Mouse (Mus musculus): ENCODE measurements at regions not wholly inside any gene's neighbourhood (a gene's known extent, or its start where the extent isn't known, plus 50 kb on each side); places are given as distances from the start of the nearest gene placed in this dataset.
A peak's percentile ranks its signal among the peaks of the same experiment; 100 is the strongest.

DNA sequence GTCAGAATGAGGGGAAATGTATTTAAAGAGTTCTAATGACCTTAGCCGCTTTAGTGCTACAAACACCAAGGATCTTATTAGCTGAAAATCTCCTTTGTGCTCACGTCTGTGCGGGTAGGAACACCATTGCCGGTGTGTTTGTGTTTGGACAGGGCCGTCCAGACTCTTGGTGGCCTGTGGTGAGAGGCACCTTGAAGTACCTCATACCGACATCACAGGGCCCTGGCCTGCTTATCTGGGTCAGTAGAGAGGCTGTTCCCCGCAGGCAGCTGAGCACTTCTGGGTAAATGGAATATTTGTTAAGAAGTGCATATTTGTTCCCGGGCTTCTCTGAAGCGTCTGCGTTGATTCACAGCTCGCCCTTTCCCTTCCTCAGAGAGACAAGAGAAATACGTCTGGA lies 232.8 kb upstream of the Prox1 start:
- DNase-seq = no peak

DNA sequence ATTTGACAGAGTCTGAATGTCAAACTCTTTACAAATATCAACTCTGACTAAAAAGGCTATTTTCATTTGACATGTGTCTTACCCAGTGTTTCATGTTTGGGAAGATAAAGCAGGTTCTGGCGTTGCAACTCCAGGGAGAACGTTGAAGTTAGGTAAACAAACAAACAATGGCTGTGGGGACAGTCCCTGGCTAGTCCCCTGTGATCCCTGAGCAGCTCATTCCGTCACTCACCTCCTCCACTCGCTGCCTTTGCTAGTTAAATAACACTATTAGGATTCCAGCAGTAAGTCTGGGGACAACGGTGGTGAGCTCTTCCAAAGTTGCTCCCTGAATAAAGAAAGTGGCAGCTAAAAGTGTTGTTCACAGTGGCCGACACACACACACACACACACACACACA lies 227.8 kb upstream of the Prox1 start:
- no peak for DNase-seq

DNA sequence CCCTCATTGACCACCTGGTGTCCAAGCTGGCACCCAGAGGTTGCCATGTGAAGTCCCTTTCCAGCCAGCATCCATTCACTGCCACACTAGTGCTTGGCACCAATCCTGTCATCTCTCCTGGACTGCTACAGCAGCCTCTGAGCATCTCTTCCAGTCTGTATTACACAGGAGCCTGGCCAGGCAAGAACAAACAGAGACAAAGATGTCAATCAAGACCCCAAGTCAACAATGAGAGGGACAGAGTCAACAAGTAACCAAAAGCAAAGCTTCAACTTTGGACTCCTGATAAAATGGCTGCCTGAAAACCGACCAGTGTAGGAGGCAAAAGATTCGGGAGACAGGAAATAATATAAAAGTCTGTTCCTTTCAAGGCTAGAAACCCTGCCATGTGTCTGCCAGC lies 227.3 kb upstream of the Prox1 start:
- no peak for DNase-seq

DNA sequence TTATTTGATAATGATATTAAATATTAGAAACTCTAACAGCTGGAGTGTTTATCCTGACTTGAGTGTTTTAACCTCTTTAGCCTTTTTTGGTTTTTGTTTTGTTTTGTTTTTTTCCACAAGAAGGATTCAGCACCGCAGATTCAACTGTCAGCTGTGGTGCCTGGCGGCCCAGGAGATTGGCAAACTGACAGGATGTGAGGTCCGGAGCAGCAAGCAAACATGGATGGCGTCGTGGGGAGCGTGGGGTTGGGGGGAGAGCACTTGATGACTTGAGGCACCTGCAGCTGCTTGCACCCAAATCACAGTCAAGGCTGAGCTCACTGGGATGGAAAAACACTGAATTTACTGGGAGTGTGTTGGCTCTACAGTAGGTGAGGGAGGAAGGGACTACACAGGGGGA lies 222.5 kb upstream of the Prox1 start:
- no peak for DNase-seq

DNA sequence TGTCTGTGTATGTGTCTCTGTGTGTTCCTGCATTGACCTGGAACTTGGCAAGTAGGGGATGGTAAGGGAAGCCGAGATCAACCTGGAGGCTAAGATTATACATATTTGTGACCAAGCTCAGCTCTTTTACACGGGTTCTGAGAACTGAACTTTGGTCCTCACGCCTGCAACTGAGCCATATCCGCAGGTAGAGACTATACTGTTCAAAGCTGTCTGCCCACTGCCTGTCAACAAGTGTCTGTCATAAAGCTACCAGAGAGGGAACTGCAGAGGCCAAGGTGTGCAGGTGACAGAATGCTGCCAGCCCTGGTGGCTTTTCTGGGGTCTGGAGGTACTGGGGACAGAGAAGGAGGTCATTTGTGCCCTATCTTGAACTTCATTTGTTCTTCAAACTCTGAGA lies 218.3 kb upstream of the Prox1 start:
- no peak for DNase-seq

- no peak for DNase-seq
Measured at GRCm38 (mm10) chr1:190384555-190384954, 214.0 kb upstream of the Prox1 start.

- DNase-seq = no peak
Measured at GRCm38 (mm10) chr1:190383256-190383838, 212.8 kb upstream of the Prox1 start.

DNA sequence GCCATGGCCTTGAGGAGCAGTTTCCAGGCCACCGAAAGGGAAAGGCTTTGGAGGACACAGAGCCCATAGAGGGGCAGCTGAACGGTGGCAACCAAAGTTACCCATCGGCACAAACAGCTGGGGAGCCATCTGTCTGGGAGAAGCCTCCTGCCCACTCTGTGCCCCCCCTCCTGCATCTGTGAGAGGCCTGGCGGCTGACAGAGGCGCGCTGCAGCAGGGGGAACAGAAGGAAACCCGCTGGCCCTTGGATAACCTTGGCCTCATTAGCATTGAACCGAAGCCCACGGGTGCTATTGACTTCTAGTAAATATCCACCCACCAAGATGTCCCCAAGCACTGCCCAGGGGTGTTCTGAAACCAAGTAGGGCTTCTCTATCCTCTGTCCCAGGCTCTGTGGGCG lies 209.6 kb upstream of the Prox1 start:
- DNase-seq = peak; percentile 14

- DNase-seq = no peak
Measured at GRCm38 (mm10) chr1:190375160-190375880, 204.8 kb upstream of the Prox1 start.

DNA sequence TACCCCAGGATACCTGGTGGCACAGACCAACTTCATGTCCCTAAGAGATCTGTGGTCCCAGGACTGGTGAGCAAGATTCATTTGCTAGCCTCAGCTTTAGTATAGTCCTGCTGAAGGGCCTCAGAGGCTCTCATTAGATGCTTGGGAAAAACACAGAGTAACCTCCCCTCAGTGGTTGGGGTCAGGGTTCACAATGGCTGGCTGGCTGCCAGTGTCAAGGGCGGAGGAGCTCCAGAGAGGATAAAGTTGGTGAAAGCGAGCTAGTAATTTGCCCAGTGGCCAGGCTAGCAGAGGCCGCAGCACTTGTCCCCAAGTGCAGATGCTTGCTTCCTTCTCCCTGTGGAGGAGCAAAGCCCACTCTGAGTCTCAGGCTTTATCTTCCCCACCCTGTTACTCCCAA lies 203.8 kb upstream of the Prox1 start:
- DNase-seq = peak; percentile 40

DNA sequence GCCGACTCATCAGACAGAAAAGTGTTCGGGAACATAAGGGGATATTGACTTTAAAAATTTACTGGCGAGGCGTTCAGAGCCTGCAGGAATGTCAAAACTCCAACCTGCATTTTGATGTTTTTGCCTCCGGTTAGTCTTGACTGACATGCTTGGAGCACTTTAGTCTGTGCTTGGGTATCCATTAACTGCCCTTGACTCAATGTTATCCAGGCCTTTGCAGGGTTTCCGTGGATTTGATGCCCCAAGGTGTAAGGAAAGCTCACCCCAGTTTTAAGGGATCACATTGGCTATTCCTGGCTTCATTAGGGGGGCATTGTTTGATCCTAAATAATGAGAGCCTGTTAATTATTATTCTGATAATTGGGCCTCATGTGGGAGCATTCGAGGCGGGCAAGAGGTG lies 196.1 kb upstream of the Prox1 start:
- no peak for DNase-seq

GRCm38 (mm10) chr1:190365126-190365525 lies 194.6 kb upstream of the Prox1 start:
- DNase-seq = peak; percentile 22

DNA sequence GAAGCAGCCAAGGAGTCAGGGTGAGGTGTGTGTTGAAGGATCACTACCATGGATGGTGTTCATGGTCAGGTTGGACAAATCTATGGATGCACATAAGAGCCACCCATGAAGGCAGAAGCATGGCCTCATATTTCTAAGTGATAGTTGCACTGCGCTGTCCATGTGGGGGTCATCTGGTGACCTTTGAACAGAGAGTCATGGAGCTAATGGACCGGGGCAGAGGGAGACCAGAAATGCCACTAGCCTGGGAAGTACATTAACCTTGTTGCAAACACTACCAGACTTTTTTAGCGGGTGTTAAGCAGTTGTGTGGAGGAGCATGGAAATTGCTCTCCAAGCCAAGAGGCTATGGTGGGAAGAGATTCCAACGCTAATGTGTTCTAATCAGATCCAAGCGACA lies 190.1 kb upstream of the Prox1 start:
- DNase-seq = no peak

DNA sequence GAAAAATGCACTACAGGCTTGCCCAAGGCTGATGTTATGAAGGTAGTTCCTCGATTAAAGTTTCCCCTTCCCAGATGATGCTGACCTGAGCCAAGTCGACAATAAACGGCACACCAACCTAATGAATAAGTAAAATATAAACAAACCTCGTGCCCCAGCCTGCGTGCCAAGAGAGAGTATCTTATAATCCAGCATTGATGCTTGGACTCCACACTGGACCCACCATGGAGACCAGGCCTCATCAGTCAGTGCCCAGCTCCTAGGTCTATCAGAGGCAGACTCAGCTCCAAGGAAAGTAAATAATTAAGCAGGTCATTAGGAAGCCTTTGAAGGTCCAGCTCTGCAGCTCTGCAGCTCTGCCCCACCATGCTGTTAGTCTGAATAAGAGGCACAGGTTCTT lies 187.3 kb upstream of the Prox1 start:
- no peak for DNase-seq

DNA sequence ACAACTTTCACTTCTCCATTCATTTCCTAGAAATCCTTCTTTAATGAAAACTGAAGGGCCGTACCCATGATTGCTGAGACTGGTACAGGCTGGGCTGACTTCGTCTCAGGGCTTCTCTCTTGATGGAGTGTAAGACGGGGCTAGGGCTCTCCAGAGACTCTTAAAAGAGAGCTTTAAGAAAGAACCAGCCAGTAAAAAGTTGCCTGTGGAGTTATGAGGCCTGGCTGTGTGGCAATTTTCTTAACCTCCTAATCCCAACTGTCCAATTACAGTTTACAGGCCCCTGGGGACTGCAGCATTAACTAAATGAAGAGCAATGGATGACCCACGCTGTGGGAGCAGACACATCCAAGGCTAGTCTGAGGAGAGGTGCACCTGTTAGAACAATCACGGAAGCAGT lies 177.1 kb upstream of the Prox1 start:
- no peak for DNase-seq

DNA sequence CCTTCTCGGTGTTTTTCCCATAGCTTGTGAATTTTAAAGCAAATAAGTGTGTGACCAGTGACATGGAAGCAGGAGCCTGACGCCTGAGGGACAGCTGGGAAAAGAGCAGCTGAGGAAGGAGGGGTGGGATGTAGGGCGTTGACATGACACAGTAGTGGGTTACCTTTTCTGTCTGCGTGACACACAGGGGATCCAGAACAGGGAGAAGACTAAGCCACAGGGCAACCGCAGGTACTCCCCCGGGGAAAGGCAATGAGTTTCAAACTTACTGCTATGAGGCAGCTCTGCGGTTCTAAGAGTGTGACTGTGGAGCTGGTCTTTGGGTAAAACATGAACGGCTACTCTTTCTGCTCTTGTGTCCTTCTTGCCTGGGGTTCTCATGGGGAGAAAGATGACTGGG lies 170.2 kb upstream of the Prox1 start:
- DNase-seq = no peak

GRCm38 (mm10) chr1:190334471-190334870 lies 164.0 kb upstream of the Prox1 start:
- DNase-seq = no peak

GRCm38 (mm10) chr1:190334053-190334452 lies 163.5 kb upstream of the Prox1 start:
- DNase-seq = no peak

DNA sequence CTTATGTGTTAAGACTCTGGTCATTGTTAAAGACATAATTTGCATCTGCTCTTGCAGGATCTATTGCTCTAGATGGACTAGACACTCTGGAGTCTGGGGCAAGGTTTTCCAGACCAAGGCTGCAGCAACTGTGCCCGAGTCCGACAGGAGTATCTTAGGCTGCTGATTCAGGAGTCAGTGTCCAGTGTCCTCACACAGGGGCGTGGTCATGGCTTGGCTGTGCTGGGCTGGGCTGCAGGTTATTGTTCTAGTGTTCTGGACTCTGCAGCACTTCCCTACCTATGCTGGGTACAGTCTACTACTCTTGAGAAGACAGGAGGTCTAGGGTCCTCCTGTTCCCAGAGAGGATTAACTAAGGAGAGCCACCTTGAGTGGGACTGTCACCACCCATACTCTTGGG lies 161.5 kb upstream of the Prox1 start:
- DNase-seq = no peak

GRCm38 (mm10) chr1:190324562-190324961 lies 154.0 kb upstream of the Prox1 start:
- DNase-seq = no peak

GRCm38 (mm10) chr1:190323671-190324070 lies 153.2 kb upstream of the Prox1 start:
- no peak for DNase-seq

GRCm38 (mm10) chr1:190316175-190316574 lies 145.7 kb upstream of the Prox1 start:
- DNase-seq = no peak

DNA sequence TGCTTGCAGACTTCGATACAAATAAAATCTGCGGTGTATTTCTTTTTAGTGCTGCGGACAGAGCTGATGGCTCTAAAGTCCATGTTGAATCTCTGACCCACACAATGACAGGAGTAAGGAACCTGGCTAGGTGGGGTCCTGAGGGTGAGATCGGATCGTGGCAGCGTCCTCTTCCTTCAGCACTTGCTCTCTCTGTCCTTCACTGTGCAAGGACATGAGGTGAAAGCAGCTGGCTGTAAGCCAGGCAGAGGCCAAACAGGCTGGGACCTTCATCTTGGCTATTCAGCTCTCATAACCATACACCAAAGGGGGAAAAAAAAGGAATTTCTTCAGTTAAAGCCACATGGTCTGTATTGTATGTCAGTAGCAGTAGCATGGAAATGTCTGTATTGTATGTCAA lies 139.3 kb upstream of the Prox1 start:
- peak; percentile 58 for DNase-seq

- DNase-seq = no peak
Measured at GRCm38 (mm10) chr1:190307751-190308150, 137.2 kb upstream of the Prox1 start.

Data from adrenal gland, adult 2 months (tissue).